Mouse (Mus musculus) spleen, postnatal 14 days (tissue): Measurements from ENCODE around the gene Snph.

ENCODE experiments used
- DNase-seq, 2 experiments: peaks; one replicate each; pipeline ENCODE4 v3.0.0; 2021 to 2022; ENCODE audit warnings: low spot score in 2 of 2

Gene Snph

GRCm38 (mm10) chr2:151602106-151602505, 30.3 kb downstream of the Snph start:
- DNase-seq = no peak

DNA sequence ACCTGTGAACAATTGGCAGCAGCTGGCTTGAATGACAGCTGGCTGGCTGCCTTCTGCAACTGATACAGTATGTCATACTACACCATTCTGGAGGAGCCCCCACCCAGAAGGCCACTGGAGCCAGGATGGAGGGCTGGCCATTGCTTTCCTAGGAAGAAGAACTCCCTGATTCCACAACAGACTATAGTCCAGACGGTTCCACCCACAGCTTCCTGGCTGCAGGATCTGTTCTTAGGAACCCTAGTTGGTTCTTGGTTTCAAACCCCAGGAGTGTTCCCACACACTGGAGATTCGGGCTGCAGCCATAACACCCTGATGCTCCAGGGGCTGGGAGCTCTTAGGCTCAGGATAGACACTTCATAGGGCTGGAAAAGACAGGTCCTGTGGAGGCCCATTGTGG, 34.3 kb downstream of the Snph start:
- no peak for DNase-seq

DNA sequence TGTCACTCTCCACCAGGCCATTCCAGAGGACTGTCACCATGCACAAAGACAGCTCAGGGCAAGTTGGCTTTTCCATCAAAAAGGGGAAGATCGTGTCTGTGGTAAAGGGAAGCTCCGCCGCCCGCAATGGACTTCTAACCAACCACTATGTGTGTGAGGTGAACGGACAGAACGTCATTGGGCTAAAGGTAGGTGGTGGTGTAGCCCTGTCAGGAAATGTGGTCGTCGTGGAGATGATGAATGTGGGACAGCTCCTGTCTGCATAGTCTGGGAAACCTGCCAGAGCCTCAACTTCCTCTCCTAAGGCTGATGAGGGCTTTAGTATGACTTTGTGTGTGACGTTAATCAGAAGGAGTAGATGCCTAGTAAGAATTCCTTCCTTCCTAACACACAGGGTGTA, 45.1 kb downstream of the Snph start:
- no peak for DNase-seq

GRCm38 (mm10) chr2:151586807-151587206, 45.6 kb downstream of the Snph start:
- no peak for DNase-seq

DNA sequence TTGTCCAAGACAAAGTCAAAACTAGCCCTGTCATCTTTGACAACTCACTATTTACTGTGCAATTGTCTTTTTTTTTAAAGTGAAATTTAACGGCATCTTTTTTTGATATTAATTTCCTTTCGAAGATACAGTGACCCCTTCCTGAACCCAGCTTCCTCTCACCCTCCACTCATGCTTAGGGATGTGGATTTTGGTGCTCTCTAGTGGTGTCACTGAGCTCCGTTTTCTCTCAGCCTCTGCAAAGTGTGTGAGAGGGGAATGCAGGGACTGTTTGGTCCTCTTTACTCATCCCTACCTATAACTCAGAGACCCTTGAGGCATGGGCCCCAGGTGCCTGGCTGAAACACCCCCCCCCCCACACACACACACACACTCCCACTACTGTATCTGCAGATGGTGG, 46.5 kb downstream of the Snph start:
- no peak for DNase-seq

DNA sequence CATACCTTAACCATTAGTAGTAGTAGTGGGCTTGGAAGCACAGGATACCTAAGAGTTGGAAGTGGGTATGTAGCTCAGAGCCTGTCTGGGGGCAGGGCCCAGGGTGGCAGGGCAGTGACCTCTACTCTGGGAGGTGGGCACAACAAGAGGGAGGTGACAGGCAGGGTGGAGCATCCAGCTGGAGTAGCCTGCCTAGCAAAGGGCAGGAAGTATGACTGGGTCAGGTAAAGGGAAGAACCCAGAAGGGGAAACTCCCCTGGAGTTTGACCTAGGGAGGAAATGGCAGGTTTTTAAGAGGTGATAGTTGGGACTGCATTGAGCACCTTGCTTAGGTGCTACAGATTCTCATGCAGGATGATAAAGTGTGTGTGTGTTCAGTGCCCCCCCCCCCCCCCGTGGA, 51.4 kb downstream of the Snph start:
- DNase-seq = no peak

GRCm38 (mm10) chr2:151579183-151579582, 53.2 kb downstream of the Snph start:
- no peak for DNase-seq

GRCm38 (mm10) chr2:151575699-151576389, 56.5 kb downstream of the Snph start:
- DNase-seq = peak; percentile 12 to 16

DNA sequence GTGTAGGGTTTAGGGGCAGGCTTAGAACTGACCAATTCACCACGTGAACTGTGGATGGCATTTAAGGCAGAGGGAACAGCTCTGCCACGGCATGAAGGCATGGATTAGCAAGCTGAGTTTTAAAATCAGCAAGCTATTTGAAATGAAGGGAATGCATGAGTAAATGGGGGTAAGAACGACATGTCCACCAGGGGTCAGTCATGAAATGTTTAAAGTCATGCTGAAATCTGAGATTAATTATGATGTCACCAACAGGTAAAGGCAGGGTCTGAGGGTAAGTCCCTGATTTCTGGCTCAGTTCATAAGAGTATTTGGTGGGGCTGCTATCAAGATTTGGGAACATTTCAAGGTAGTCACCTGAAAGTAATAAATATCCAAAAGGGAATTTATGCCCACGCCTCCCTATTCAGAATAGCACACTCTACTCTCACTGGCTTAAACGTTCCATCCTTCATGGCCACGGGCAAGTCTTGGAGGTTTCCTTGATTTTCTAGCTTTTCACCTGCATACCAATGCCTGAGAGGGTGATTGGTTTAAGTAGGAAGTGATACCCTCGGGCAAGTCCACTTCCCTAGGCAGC, 57.2 kb downstream of the Snph start:
- DNase-seq = no peak

GRCm38 (mm10) chr2:151574607-151575006, 57.8 kb downstream of the Snph start:
- DNase-seq = no peak

GRCm38 (mm10) chr2:151573667-151574066, 58.7 kb downstream of the Snph start:
- no peak for DNase-seq

GRCm38 (mm10) chr2:151571873-151572700, 60.3 kb downstream of the Snph start, which contains the start of gene Sdcbp2:
Gene Sdcbp2, plus strand, starts transcription at chr2:151572622.
- DNase-seq = no peak

GRCm38 (mm10) chr2:151569452-151569851, 62.9 kb downstream of the Snph start:
- DNase-seq = no peak

- DNase-seq = no peak
Observed at GRCm38 (mm10) chr2:151566856-151567255, 65.5 kb downstream of the Snph start.

- no peak for DNase-seq
Observed at GRCm38 (mm10) chr2:151564986-151565385, 67.4 kb downstream of the Snph start.

DNA sequence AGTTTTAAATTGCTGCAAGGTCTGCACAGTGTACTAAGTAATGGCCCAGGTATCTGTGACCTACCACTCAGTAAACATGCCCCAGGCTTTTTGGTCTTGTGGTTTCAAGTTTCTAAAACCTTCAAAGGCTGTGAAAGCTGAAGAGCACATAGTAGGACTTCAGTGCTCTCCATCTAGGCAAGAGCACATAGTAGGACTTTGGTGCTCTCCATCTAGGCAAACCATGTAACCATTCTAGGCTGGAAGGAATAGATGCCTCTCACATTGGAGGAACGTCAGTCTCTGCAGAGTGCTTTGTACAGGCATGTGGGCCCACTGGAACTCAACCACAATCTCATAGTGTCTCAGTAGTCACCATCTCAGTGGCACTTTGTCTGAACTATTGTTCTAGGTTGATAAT, 68.4 kb downstream of the Snph start:
- DNase-seq = no peak

GRCm38 (mm10) chr2:151562930-151563921, 69.2 kb downstream of the Snph start:
- no peak for DNase-seq

GRCm38 (mm10) chr2:151549615-151550121, 82.7 kb downstream of the Snph start:
- no peak for DNase-seq

DNA sequence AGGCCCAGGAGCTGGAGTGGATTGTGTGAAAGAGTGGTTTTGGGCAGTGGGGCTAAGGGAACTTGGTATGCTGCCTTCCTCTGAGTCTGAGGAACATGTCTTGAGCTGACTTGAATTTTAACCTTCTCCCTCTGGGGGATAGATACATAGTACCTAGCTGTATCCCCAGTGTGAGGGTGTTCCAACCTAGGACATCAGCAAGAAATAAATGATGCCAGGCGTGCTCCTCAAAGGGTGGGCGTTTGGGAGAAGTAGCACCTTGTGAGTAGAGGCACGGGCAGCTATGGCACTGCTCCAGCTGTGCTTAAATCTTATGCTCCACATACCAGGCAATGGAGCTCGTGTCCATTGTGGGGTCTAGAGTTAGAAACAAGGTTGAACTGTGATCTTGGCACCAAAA, 85.8 kb downstream of the Snph start:
- DNase-seq = no peak

GRCm38 (mm10) chr2:151544673-151545072, 87.7 kb downstream of the Snph start:
- DNase-seq = no peak
